Comparison of ENCODE assay signal across 19 mouse cellular contexts in the genomic region with DNA sequence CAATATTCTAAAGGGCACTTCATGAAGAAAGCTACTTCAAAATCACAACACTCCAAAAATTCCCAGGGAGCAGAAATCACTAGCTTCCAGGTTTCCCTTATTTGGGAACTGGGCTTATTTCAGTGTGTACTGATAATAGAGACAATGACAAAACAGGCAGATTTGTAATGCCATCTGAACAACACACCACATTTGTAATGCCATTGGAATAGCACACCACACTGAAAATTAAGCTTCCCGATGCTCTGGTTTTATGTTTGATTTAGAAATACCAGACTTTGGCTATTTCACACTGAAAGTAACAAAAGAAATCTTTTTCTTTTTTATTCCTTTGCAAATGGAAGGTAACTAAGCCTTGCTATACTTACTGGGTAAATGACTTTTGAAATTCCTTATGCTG.
A peak's percentile ranks its signal among the peaks of the same experiment; 100 is the strongest.
DNase-seq lines count a peak whose midpoint lies in the region; ATAC-seq lines count a peak whose summit lies in the region.
"Had no signal": no experiment of that assay in that cellular context is flagged by ENCODE, and none has a peak within 500 bp of the region (broad histone marks: within the 10 kb centered on the region; RNA-seq: fewer than 3 reads in every experiment).

No protein-coding gene starts in this region.

- peak; percentile 77 for DNase-seq in midbrain, embryonic 11.5 days (ENCODE audit: low spot score, missing footprints)
- DNase-seq in midbrain, embryonic 14.5 days: no peak
- DNase-seq: adrenal gland, adult 2 months; adrenal gland, adult 8-10 months; adrenal gland, postnatal 10 days; adrenal gland, postnatal 14 days; adrenal gland, postnatal 25 days; adrenal gland, postnatal 36 days; B cell, adult 2 months; cerebellum, adult 11 months; cerebellum, adult 11-12 months; cerebellum, adult 18-20 months had no signal

- H3K4me3 ChIP-seq in midbrain, embryonic 11.5 days (ENCODE audit: low read depth, low read length): no peak overlapping the region
- no peak overlapping the region for H3K4me3 ChIP-seq in midbrain, embryonic 14.5 days (replicated peaks; ENCODE audit: low read depth, low read length)
- H3K4me3 ChIP-seq in neural tube, embryonic 13.5 days: no peak overlapping the region
- no peak overlapping the region for H3K4me3 ChIP-seq in neural tube, embryonic 15.5 days (replicated peaks)

- H3K4me2 ChIP-seq in midbrain, embryonic 11.5 days: no peak overlapping the region
- H3K4me2 ChIP-seq in midbrain, embryonic 14.5 days (ENCODE audit: low read length): no peak overlapping the region
- no peak overlapping the region for H3K4me2 ChIP-seq in neural tube, embryonic 13.5 days
- H3K4me2 ChIP-seq in neural tube, embryonic 15.5 days: no peak overlapping the region

- H3K9ac ChIP-seq in midbrain, embryonic 11.5 days (ENCODE audit: low read length): no peak overlapping the region
- H3K9ac ChIP-seq in midbrain, embryonic 14.5 days (replicated peaks; ENCODE audit: low read length): no peak overlapping the region
- H3K9ac ChIP-seq in neural tube, embryonic 13.5 days: no peak overlapping the region
- H3K9ac ChIP-seq in neural tube, embryonic 15.5 days (replicated peaks): no peak overlapping the region

- no peaks in the 10 kb centered on the region for H3K9me3 ChIP-seq in midbrain, embryonic 11.5 days (ENCODE audit: control insufficient read depth, low read length)
- H3K9me3 ChIP-seq in midbrain, embryonic 14.5 days (ENCODE audit: control insufficient read depth, low read length): no peaks in the 10 kb centered on the region
- no peaks in the 10 kb centered on the region for H3K9me3 ChIP-seq in neural tube, embryonic 13.5 days
- no peaks in the 10 kb centered on the region for H3K9me3 ChIP-seq in neural tube, embryonic 15.5 days (replicated peaks)
- H3K9me3 ChIP-seq: G1E had no signal

- H3K36me3 ChIP-seq in midbrain, embryonic 11.5 days (ENCODE audit: control insufficient read depth, insufficient read depth, low read length): no peaks in the 10 kb centered on the region
- no peaks in the 10 kb centered on the region for H3K36me3 ChIP-seq in midbrain, embryonic 14.5 days (ENCODE audit: control insufficient read depth, insufficient read depth, low read length)
- no peaks in the 10 kb centered on the region for H3K36me3 ChIP-seq in neural tube, embryonic 13.5 days
- H3K36me3 ChIP-seq in neural tube, embryonic 15.5 days: no peaks in the 10 kb centered on the region
- H3K36me3 ChIP-seq: G1E had no signal

- no peaks in the 10 kb centered on the region for H3K4me1 ChIP-seq in midbrain, embryonic 11.5 days (ENCODE audit: control insufficient read depth, insufficient read depth, low read length)
- H3K4me1 ChIP-seq in midbrain, embryonic 14.5 days (ENCODE audit: control insufficient read depth, insufficient read depth, low read length): no peaks in the 10 kb centered on the region
- H3K4me1 ChIP-seq in neural tube, embryonic 13.5 days (replicated peaks): no peaks in the 10 kb centered on the region
- H3K4me1 ChIP-seq in neural tube, embryonic 15.5 days: no peaks in the 10 kb centered on the region

- H3K27me3 ChIP-seq in midbrain, embryonic 11.5 days (ENCODE audit: control insufficient read depth, insufficient read depth, low read length): no peaks in the 10 kb centered on the region
- no peaks in the 10 kb centered on the region for H3K27me3 ChIP-seq in midbrain, embryonic 14.5 days (ENCODE audit: control insufficient read depth, insufficient read depth, low read length)
- H3K27me3 ChIP-seq in neural tube, embryonic 13.5 days: no peaks in the 10 kb centered on the region
- no peaks in the 10 kb centered on the region for H3K27me3 ChIP-seq in neural tube, embryonic 15.5 days (replicated peaks)
- H3K27me3 ChIP-seq: CH12.LX, Patski had no signal

- WGBS in midbrain, embryonic 11.5 days: 85% methylated on average over 1 of the region's 1 CpGs
- WGBS in midbrain, embryonic 14.5 days: 92% methylated on average over 1 of the region's 1 CpGs
- WGBS in neural tube, embryonic 13.5 days: 59% methylated on average over 1 of the region's 1 CpGs
- WGBS in neural tube, embryonic 15.5 days: 42% methylated on average over 1 of the region's 1 CpGs

- H3K27ac ChIP-seq in midbrain, embryonic 11.5 days (ENCODE audit: low read depth, low read length): no peak overlapping the region
- H3K27ac ChIP-seq in midbrain, embryonic 14.5 days (replicated peaks; ENCODE audit: low read depth, low read length): no peak overlapping the region
- no peak overlapping the region for H3K27ac ChIP-seq in neural tube, embryonic 13.5 days (replicated peaks)
- no peak overlapping the region for H3K27ac ChIP-seq in neural tube, embryonic 15.5 days (replicated peaks)

- no peak for ATAC-seq in midbrain, embryonic 11.5 days (ENCODE audit: low FRiP score)
- ATAC-seq in midbrain, embryonic 14.5 days (ENCODE audit: low FRiP score, low TSS enrichment): no peak
- 0 out of 2 replicates have a peak, but pooled peaks have one; percentile 64 for ATAC-seq in neural tube, embryonic 13.5 days (ENCODE audit: low read depth)
- ATAC-seq in neural tube, embryonic 15.5 days (ENCODE audit: low FRiP score): no peak
- ATAC-seq: activated CD4-positive, CD25-positive, alpha-beta regulatory T cell, adult 4 months; CD4-positive, CD25-positive, alpha-beta regulatory T cell, adult 4 months; Patski had no signal
